Mouse (Mus musculus): ENCODE measurements around the gene Cd3e.
"Not testable (repeated sequence)": the region's sequence is repeated elsewhere in the genome, so short reads cannot be mapped to it uniquely, and the experiment has no call there.

Gene Cd3e

DNA sequence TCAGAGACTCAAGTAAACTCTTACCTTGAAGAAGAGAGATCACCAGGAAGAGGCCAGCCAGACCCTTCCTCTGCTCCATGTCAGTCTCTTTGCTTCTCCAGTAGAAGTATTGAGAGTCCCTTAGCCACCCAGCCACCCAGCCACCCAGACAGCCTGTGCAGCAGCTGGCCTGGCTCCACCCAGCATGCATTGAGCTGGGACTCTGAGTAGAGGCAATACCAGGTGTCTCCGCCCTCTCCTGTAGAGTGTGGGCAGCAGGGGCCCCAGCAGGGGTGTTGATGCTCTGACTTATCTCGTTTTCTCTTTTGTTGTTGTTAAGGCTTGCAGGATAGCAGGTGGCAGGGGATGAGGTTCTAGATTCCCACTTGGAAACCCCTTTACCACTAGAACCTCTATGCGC, 29.2 kb downstream of the Cd3e start, which contains the start of gene Cd3g:
TSS of gene Cd3g (minus strand) at position 190 of the 400 bp plus-strand sequence.
- peak in 1 of 2 experiments; percentile 24 for DNase-seq (ENCODE audit: low spot score in 2 of 2)

DNA sequence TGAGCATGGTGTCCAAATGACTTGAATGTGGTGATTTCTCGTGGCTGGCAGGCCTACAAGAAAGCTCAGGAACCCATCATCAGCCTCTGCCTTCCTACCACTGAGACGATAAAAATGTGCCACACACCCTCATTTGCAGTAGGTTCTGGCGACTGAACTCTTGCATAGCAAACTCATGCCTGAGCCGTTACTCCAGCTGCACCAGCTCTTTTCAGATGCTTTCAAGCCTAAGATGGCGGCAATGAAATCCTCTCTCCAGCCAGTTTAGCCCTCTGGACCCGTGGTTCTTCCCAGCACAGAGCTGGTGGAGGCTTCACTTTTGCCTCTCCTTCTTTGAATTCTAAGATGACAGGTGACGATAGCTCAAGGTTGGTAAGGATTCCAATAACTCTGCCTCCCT, 29.6 kb downstream of the Cd3e start:
- no peak for DNase-seq (ENCODE audit: low spot score in 2 of 2)

DNA sequence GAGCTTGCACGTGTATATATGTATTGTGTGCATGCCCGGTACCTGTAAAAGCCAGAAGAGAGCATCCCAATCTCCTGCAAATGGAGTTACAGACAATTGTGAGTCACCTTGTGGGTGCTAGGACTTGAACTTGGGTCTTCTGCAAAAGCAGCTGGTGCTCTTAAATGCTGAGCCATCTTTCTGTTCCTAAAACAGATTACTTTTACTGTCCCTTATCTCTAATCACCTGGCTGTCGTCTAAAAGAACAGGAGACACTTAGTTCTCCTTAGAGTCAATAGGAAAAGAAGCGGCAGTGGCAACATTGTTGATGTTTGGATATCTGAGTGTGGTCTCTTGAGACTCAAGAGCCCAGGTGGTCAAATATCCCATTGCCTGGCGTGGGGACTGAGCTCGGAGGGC, 31.6 kb downstream of the Cd3e start:
- no peak for DNase-seq (ENCODE audit: low spot score in 2 of 2)

DNA sequence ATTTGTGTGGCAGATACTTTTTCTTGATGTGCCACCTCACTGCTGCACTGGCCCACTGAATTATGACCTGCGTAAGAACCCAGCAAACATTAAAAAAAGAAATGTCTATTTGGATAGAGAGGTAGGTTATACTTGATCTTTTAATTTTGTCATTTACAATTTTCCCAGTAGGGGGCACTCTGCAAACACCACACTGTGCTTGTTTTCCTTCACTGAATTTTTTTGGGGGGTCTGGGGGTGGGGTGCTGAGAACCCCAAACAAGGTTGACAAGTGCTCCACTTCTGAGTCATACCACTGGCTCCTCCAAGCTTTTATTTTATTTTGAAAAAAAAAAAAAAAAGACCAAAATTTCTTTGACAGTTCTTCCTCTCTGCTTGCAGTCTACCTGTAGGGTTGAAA, 40.0 kb downstream of the Cd3e start:
- no peak for DNase-seq (ENCODE audit: low spot score in 2 of 2)

DNA sequence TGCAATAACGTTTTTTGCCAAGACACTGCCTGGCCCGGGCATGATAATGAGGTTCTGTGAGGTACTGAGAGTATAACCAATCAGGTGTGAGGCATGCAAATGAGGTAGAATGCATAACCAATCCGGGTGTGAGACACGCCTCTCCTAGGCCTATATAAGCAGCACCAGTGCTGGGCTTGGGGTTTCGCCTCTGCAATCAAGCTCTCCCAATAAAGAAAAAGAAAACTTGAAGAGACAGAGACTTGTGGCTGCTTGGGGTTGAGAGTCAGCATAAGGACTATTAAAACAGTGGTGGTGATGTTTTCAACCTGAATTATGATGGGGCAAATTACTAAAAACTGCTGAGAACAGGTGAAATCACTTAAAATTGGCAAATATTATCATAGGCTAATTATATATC, 41.7 kb downstream of the Cd3e start:
- DNase-seq (ENCODE audit: low spot score in 2 of 2), result not testable (repeated sequence)

DNA sequence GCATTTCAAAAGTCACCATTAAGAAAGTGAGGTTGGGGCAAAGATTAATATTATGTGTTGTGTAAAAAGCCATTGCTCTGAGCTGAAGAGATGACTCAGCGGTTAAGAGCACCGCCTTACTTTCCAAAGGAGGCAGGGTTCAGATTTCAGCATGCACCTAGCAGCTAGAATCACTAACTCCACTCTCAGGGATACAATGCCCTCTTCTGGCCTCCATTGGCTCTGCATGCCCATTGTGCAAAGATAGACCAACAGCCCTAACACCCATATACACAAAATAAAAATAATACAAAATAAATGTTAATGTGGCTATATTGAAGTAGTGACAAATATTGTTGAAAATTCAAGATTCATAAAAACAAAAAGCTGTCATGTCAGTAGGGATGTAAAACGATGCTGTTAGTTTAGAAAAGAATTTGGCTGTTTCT, 42.6 kb downstream of the Cd3e start:
- peak; percentile 57 to 77 for DNase-seq (ENCODE audit: low spot score in 2 of 2)

DNA sequence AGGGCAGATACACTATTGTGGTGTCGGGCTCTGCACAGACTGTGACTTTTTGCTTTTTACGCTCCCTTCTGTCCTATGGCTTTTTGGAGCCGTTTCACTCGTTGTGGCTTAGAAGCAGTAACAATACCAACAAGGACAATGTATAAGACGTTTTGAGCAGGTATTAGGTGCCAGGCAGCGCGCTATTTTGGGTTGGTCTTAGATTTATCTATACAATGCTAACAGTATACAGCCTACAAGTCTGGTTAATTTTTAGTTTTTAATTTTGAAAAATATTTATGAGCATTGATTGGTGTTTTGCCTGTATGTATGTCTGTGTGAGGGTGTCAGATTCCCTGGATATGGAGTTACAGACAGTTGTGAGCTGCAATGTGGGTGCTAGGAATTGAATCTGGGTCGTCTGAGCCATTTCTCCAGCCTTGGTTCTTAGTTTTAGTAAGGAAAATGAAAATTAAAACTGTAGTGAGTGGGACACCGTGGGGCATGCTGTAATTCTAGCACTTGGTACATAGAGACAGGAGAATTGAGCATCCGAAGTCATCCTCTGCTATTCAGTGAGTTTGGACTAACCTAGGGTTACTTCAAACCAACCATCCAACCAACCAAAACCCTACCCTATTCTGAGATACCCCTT, 43.5 kb downstream of the Cd3e start:
- DNase-seq (ENCODE audit: low spot score in 2 of 2), result no peak

DNA sequence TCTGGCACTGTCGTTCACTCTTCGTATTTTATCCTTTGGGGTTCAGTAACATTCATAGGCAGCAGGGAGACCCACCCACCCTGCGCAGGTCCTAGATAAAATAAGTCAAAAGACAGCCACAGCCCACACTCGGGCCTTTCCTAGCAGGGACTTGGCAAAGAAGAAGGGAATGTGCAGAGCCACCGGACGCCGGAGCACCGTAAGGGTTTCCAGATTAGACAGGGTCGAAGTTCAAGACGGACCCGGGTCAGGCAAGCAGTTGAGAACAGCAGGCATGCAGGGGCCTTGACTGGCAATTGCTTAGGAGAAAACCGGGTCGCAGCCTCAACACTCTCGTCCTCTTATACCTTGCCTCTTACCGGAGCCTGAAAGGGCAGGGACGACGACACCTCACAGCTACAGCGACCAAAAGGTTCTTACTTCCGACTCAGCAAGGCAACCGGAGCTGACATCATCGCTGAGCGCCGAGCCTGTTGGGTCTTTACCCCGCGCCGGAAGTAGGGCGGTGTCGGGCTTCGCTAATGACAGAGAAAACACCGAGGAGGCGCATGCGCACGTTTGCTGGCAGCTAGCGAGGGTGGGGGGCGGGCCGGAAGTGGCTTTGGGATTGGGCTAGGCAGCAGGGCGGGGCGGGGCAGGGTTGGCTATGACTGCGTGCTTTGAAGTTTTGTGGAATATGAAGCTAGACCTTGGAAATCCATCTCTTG, 44.1 kb downstream of the Cd3e start, which contains the start of gene Ube4a:
TSS of gene Ube4a (minus strand) at position 475 of the 707 bp plus-strand sequence.
- DNase-seq (ENCODE audit: low spot score in 2 of 2), result peak; percentile 97 to 100

DNA sequence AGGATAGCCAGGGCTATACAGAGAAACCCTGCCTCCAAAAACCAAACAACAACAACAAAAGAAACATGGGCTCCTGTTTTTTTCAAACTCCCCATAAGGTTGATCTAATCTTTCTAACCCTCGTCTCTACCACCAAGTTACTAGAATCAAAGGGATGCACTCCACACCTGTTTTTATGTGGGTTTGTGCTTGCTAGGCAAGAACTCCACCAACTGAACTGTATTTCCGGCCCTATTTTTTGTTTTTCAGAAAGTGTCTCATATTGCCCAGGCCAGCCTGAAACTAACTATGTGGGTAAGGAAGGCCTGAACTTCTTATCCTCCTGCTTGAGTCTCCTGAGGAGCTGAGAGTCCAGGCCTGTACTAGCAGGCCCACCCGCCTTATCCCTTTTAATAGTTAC, 55.0 kb downstream of the Cd3e start:
- DNase-seq (ENCODE audit: low spot score in 2 of 2), result no peak

Measured in spleen, postnatal 14 days (tissue).